Comparison of ENCODE assay signal across 8 mouse cellular contexts in the genomic region with DNA sequence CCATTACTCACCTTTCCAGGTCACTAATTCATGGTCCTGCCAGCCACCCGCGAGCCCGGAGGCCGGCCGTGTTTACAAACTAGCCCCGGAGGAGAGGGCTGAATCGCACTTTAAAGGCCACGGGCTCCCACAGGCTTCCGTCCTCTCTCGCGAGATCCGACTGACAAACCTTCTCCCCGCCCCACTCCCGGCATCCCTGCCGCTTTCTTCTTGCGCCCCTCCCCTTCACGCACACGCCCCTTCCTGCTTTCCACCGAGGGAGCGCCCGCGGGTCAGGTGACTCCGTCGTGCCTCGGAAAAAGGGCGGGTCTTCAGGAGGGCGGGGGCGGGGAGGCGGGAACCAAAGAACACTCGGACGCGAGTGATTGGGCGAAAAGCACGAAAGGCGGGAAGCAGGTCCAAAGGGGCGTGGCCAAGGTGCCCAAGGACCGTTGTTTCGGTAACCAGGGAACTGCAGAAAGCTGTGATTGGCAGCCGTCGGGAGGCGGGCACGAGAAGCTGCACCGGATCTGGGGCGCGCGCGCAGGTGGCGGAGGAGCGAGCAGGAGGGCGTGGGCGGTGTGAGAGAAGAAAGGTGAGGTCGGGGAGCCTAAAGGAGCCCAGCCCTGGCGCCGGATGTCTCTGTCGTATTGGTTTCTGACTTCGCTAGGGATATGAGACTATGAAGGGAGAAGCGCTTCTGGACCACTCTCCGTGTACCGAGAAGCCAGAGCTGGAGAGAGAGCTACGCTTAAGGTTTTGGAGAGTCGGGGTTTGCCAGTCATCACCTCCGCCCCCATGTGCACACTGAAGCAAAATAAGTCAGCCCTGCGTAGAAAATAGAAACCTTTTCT. TPM values are rescaled to one million over a fixed set of nuclear protein-coding genes. Genes with fewer than 3 reads are reported as not detected.
DNase-seq lines count a peak whose midpoint lies in the region; ATAC-seq lines count a peak whose summit lies in the region.

Atf2 (minus strand) TSS at position 176 of the 833 bp plus-strand sequence.

- no peaks in the 10 kb centered on the region for H3K9me3 ChIP-seq in heart, embryonic 14.5 days (ENCODE audit: control insufficient read depth, low read length)
- no peaks in the 10 kb centered on the region for H3K9me3 ChIP-seq in liver, embryonic 13.5 days (replicated peaks)
- no peaks in the 10 kb centered on the region for H3K9me3 ChIP-seq in stomach, embryonic 16.5 days (replicated peaks; ENCODE audit: control insufficient read depth, low read length)

- H3K4me3 ChIP-seq in heart, embryonic 14.5 days (ENCODE audit: control insufficient read depth in 1 of 2, insufficient read depth in 1 of 2, low read depth in 1 of 2, low read length in 2 of 2): peak within 1 kb of the TSS; percentile 94 to 100
- peak within 1 kb of the TSS; percentile 94 for H3K4me3 ChIP-seq in liver, embryonic 13.5 days (replicated peaks)
- peak within 1 kb of the TSS; percentile 98 for H3K4me3 ChIP-seq in stomach, embryonic 16.5 days (replicated peaks; ENCODE audit: low read length)

- H3K36me3 ChIP-seq in heart, embryonic 14.5 days (ENCODE audit: control insufficient read depth, insufficient read depth, low read length): no peaks in the 10 kb centered on the region
- H3K36me3 ChIP-seq in liver, embryonic 13.5 days: no peaks in the 10 kb centered on the region
- no peaks in the 10 kb centered on the region for H3K36me3 ChIP-seq in stomach, embryonic 16.5 days (ENCODE audit: control insufficient read depth, insufficient read depth, low read length)

- H3K27ac ChIP-seq in heart, embryonic 14.5 days (replicated peaks in 1 of 2; ENCODE audit: control insufficient read depth in 1 of 2, insufficient read depth in 1 of 2, low read depth in 2 of 2, low read length in 2 of 2): peak within 1 kb of the TSS; percentile 93 to 94
- H3K27ac ChIP-seq in liver, embryonic 13.5 days: peak within 1 kb of the TSS; percentile 91
- H3K27ac ChIP-seq in stomach, embryonic 16.5 days (ENCODE audit: low read length): peak within 1 kb of the TSS; percentile 89

- H3K4me2 ChIP-seq in heart, embryonic 14.5 days (ENCODE audit: low read length): peak within 1 kb of the TSS; percentile 72
- H3K4me2 ChIP-seq in liver, embryonic 13.5 days: peak within 1 kb of the TSS; percentile 78
- H3K4me2 ChIP-seq in stomach, embryonic 16.5 days (ENCODE audit: low read depth, low read length): peak within 1 kb of the TSS; percentile 67

- peak; percentile 89 for ATAC-seq in CD4-positive, CD25-positive, alpha-beta regulatory T cell, adult 4 months
- peak; percentile 97 for ATAC-seq in heart, embryonic 14.5 days (ENCODE audit: insufficient number of reproducible peaks, insufficient read depth, low FRiP score, low read depth)
- ATAC-seq in liver, embryonic 13.5 days (ENCODE audit: low read depth): peak; percentile 93
- ATAC-seq in stomach, embryonic 16.5 days (ENCODE audit: insufficient read depth, low FRiP score): peak; percentile 98

- under 1% methylated on average over 63 of the region's 63 CpGs for WGBS in heart, embryonic 14.5 days
- WGBS in liver, embryonic 13.5 days (ENCODE audit: insufficient replicate concordance): under 1% methylated on average over 63 of the region's 63 CpGs
- WGBS in stomach, embryonic 16.5 days: under 1% methylated on average over 63 of the region's 63 CpGs

- peaks cover 2 to 5% of the 10 kb centered on the region in 2 experiments for H3K4me1 ChIP-seq in heart, embryonic 14.5 days (ENCODE audit: control insufficient read depth in 2 of 2, insufficient read depth in 2 of 2, low read length in 2 of 2)
- H3K4me1 ChIP-seq in liver, embryonic 13.5 days (replicated peaks): peaks cover 26% of the 10 kb centered on the region
- H3K4me1 ChIP-seq in stomach, embryonic 16.5 days (ENCODE audit: control insufficient read depth, insufficient read depth, low read length): 0 out of 2 replicates have a peak, but pooled peaks cover 5% of the 10 kb centered on the region

- DNase-seq in c-Kit-negative CD71-positive TER-119-positive erythroid progenitor cells, embryonic 14.5 days (ENCODE audit: low read depth, low spot score): peak; percentile 99
- peak; percentile 96 for DNase-seq in fibroblast of lung, adult 2 months (ENCODE audit: low read depth)
- peak; percentile 99 for DNase-seq in kidney, postnatal 14 days
- DNase-seq in liver, embryonic 13.5 days: peak; percentile 99
- DNase-seq in neural tube, embryonic 10.5 days (ENCODE audit: extremely low spot score, low spot score): peak; percentile 97

- no peaks in the 10 kb centered on the region for H3K27me3 ChIP-seq in heart, embryonic 14.5 days (ENCODE audit: control insufficient read depth, insufficient read depth, low read length)
- no peaks in the 10 kb centered on the region for H3K27me3 ChIP-seq in liver, embryonic 13.5 days
- no peaks in the 10 kb centered on the region for H3K27me3 ChIP-seq in stomach, embryonic 16.5 days (ENCODE audit: control insufficient read depth, insufficient read depth, low read length)

- H3K9ac ChIP-seq in heart, embryonic 14.5 days (ENCODE audit: low read length): peak within 1 kb of the TSS; percentile 98
- H3K9ac ChIP-seq in liver, embryonic 13.5 days: peak within 1 kb of the TSS; percentile 98
- peak within 1 kb of the TSS; percentile 96 for H3K9ac ChIP-seq in stomach, embryonic 16.5 days (ENCODE audit: low read length)

RNA-seq across cellular contexts. Expression of gene Atf2, which starts in this region (rescaled TPM):
- 10 to 100 TPM; 58.6 to 77.9 TPM for polyA plus RNA-seq in CD4-positive, CD25-positive, alpha-beta regulatory T cell, adult 4 months (2017; shearing (Covaris generic))
- polyA plus RNA-seq in heart, embryonic 14.5 days (2014; fragmentation: Nextera tagmentation; extraction: Ambion mirVana): 42.4 and 42.6 TPM in 2 replicates
- 18.5 and 28.3 TPM in 2 replicates for polyA plus RNA-seq in liver, embryonic 13.5 days (2015; fragmentation: Nextera tagmentation; extraction: Ambion mirVana)
- 60.2 and 65.4 TPM in 2 replicates for polyA plus RNA-seq in stomach, embryonic 16.5 days (2015; fragmentation: Nextera tagmentation; extraction: Ambion mirVana)

Comparison
In these comparisons a context has a peak if more than half of its experiments do, and no peak if none do; other contexts are left out.
1. Peak in every context shown above with its lines: DNase-seq, ATAC-seq, H3K4me3 ChIP-seq and H3K27ac ChIP-seq.